Mouse (Mus musculus): ENCODE results near the gene Tsc1. TPM values are rescaled to one million over a fixed set of nuclear protein-coding genes. Genes with fewer than 3 reads are reported as not detected.
A peak's percentile ranks its signal among the peaks of the same experiment; 100 is the strongest.

The Tsc1 gene
- polyA plus RNA-seq, 1 experiment from 2014 or later = 25.1 TPM

DNA sequence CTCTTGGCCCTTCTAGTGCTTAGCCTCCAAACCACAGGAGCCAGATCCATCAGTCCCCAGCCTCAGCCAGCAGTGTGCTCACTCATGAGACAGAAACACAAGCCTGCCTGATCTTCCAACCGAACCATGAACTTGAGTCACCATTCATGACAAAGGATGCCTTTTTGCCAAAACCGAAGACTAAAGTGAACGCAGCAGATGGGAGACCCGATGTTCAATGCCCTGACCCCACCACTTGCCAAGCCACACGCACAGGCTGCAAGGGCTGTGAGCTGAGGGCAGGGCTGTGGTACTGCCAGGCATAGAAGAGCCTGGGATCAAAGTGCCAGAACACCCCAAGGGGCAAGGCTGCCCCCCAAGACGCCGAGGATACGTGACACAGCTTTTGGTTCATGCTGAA, 72.0 kb downstream of the Tsc1 start:
- DNase-seq (ENCODE audit: low spot score) = no peak
- no peaks in the 10 kb centered on the region for H3K27me3 ChIP-seq (ENCODE audit: control insufficient read depth, insufficient read depth, low read length)
- no peaks in the 10 kb centered on the region for H3K4me1 ChIP-seq (replicated peaks; ENCODE audit: control insufficient read depth, insufficient read depth, low read length)
- no peaks in the 10 kb centered on the region for H3K9me3 ChIP-seq (ENCODE audit: control insufficient read depth, low read length)
- H3K4me2 ChIP-seq (replicated peaks; ENCODE audit: low read depth, low read length) = no peak overlapping the region
- WGBS = 85% methylated on average over 8 of the region's 8 CpGs
- H3K36me3 ChIP-seq (ENCODE audit: control insufficient read depth, insufficient read depth, low read length) = no peaks in the 10 kb centered on the region
- H3K27ac ChIP-seq (ENCODE audit: low read depth, low read length) = no peak overlapping the region
- H3K4me3 ChIP-seq (ENCODE audit: low read depth, low read length) = no peak overlapping the region
- H3K9ac ChIP-seq (ENCODE audit: low read depth, low read length) = no peak overlapping the region
- ATAC-seq (ENCODE audit: low FRiP score) = no peak

DNA sequence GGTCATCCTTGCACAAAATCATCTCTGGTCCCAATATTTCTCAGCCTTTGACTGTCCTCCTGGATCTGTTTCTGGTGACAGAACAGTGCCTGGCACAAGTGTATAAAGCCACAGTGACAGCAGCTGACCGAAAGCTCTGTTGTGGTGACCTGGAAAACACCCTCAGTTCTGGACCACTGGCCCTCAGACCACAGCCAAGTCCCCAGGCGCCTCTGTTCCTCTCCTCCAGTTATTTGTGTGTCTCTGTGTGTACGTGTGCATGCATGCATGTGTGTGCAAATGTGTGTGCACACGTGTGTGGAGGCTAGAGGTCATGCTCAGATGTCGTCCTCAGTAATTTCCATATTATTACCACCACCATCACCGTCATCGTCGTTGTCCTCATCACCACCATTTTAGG, 81.4 kb downstream of the Tsc1 start:
- Histone ChIP-seq H3K36me3 (ENCODE audit: control insufficient read depth, insufficient read depth, low read length) (no peaks in the 10 kb centered on the region), H3K27me3 (ENCODE audit: control insufficient read depth, insufficient read depth, low read length) (no peaks in the 10 kb centered on the region), H3K9ac (ENCODE audit: low read depth, low read length) (no peak overlapping the region), H3K4me2 (replicated peaks; ENCODE audit: low read depth, low read length) (no peak overlapping the region), H3K27ac (ENCODE audit: low read depth, low read length) (no peak overlapping the region), H3K4me3 (ENCODE audit: low read depth, low read length) (no peak overlapping the region), H3K9me3 (ENCODE audit: control insufficient read depth, low read length) (no peaks in the 10 kb centered on the region), H3K4me1 (replicated peaks; ENCODE audit: control insufficient read depth, insufficient read depth, low read length) (peaks cover under 1% of the 10 kb centered on the region; the same call in 1 of the 2 replicates)
- 91% methylated on average over 8 of the region's 8 CpGs for WGBS
- no peak for ATAC-seq (ENCODE audit: low FRiP score)
- DNase-seq (ENCODE audit: low spot score) = no peak

DNA sequence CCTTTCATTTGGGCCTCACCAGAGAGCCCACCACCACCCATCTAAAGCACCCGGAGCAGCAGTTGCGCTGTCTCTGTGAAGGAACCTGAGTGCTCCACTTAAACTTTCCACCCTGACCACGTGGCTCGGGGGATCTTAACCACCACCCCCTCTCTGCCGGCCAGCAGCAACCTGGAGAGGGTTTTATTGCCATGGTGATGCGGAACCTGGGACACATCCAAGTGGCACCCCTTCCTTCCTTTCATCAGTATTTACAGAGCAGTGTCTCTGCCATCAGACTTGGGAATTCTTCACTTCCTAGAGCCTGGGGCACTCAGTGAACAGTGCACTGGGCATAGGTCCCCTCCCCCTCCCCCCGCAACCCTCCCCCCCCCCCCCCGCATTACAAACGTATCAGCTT, 82.9 kb downstream of the Tsc1 start:
- H3K9me3 ChIP-seq (ENCODE audit: control insufficient read depth, low read length) = no peaks in the 10 kb centered on the region
- H3K4me3 ChIP-seq (ENCODE audit: low read depth, low read length) = no peak overlapping the region
- DNase-seq (ENCODE audit: low spot score) (no peak), ATAC-seq (ENCODE audit: low FRiP score) (no peak)
- no peak overlapping the region for H3K4me2 ChIP-seq (replicated peaks; ENCODE audit: low read depth, low read length)
- 75% methylated on average over 8 of the region's 9 CpGs for WGBS
- peaks cover 3% of the 10 kb centered on the region; the same call in 1 of the 2 replicates for H3K4me1 ChIP-seq (replicated peaks; ENCODE audit: control insufficient read depth, insufficient read depth, low read length)
- no peaks in the 10 kb centered on the region for H3K27me3 ChIP-seq (ENCODE audit: control insufficient read depth, insufficient read depth, low read length)
- H3K36me3 ChIP-seq (ENCODE audit: control insufficient read depth, insufficient read depth, low read length) = no peaks in the 10 kb centered on the region
- no peak overlapping the region for H3K9ac ChIP-seq (ENCODE audit: low read depth, low read length)
- H3K27ac ChIP-seq (ENCODE audit: low read depth, low read length) = no peak overlapping the region

DNA sequence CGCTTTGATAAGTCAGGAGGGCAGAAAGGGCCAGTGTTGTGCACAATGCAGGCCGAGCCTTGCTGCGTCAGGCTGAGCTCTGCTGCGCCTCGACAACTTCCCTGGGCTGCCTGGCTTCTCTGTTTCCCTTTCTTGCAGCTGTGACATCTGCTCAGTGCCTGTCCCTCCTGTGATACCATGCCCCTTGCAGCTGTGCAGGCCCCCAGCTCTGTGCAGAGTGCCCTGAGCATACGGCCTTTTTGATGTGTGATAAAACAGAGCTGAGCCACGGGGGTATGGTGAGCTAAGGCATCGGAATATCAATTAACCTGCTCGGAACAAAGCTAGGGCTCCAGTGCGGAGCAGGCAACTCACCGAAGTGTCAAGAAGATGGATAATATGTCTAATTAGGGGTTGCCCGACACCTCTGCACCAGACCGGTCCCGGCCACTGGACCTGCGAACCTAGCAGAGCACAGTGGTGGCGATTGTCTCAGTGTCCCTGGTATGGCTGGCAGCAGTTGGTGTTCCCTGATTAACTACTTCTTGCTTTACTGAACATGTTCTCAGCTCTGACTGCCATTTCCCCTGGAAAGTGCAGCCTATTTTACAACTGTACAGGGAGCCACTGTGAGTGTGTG, 86.9 kb downstream of the Tsc1 start:
- Histone ChIP-seq H3K9me3 (ENCODE audit: control insufficient read depth, low read length) (no peaks in the 10 kb centered on the region), H3K4me3 (ENCODE audit: low read depth, low read length) (no peak overlapping the region), H3K4me1 (replicated peaks; ENCODE audit: control insufficient read depth, insufficient read depth, low read length) (peaks cover 3% of the 10 kb centered on the region; the same call in 1 of the 2 replicates), H3K36me3 (ENCODE audit: control insufficient read depth, insufficient read depth, low read length) (no peaks in the 10 kb centered on the region), H3K9ac (ENCODE audit: low read depth, low read length) (peak overlapping the region; percentile 12; the same call in 1 of the 2 replicates), H3K4me2 (replicated peaks; ENCODE audit: low read depth, low read length) (no peak overlapping the region), H3K27ac (ENCODE audit: low read depth, low read length) (peak overlapping the region; percentile 62; the same call in 1 of the 2 replicates), H3K27me3 (ENCODE audit: control insufficient read depth, insufficient read depth, low read length) (no peaks in the 10 kb centered on the region)
- ATAC-seq (ENCODE audit: low FRiP score) (peak; percentile 43; the same call in 1 of the 2 replicates), DNase-seq (ENCODE audit: low spot score) (peak; percentile 49)
- 12% methylated on average over 16 of the region's 16 CpGs for WGBS

DNA sequence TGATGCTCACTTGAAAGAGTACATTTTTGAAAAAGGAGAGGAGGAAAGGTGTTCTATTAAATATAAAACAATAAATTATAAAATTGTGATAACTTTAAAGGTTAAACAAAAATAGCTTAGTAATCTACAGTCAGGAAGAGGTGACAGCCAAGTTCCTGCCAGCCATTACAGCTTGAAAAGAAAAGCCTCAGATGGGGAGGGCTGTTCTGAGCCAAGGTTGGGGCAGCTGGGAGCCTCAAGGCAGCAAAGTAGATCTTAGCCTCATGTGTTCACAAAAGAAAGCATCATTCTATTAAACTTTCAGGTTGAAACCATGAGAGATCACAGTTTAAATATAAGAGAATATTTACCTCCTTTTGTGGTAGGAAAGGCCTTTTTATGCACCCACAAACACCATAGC, 89.6 kb downstream of the Tsc1 start:
- H3K27ac ChIP-seq (ENCODE audit: low read depth, low read length) = no peak overlapping the region
- no peak for ATAC-seq (ENCODE audit: low FRiP score)
- DNase-seq (ENCODE audit: low spot score) = no peak
- H3K4me2 ChIP-seq (replicated peaks; ENCODE audit: low read depth, low read length) = no peak overlapping the region
- no peak overlapping the region for H3K9ac ChIP-seq (ENCODE audit: low read depth, low read length)
- peaks cover 3% of the 10 kb centered on the region; the same call in 1 of the 2 replicates for H3K4me1 ChIP-seq (replicated peaks; ENCODE audit: control insufficient read depth, insufficient read depth, low read length)
- no peak overlapping the region for H3K4me3 ChIP-seq (ENCODE audit: low read depth, low read length)
- H3K27me3 ChIP-seq (ENCODE audit: control insufficient read depth, insufficient read depth, low read length) = no peaks in the 10 kb centered on the region
- no peaks in the 10 kb centered on the region for H3K36me3 ChIP-seq (ENCODE audit: control insufficient read depth, insufficient read depth, low read length)
- no peaks in the 10 kb centered on the region for H3K9me3 ChIP-seq (ENCODE audit: control insufficient read depth, low read length)

DNA sequence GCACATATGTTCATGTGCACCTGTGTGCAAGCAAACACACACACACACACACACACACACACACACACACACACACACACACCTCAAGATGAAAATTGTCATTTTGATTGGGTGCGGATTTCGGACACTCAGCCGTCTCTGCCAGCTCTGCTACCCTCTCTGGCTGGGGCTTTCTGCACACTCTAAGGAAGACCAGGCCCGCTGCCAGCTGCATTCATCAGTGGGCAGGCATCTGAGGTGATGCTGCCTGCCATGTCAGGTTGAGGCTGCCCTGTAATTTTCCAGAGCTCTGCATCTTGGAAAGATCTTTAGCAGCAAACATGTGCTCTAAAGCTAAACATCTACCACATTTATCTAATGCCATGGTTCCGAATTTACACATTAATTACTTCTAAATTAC, 96.1 kb downstream of the Tsc1 start:
- Histone ChIP-seq H3K27ac (ENCODE audit: low read depth, low read length) (no peak overlapping the region), H3K36me3 (ENCODE audit: control insufficient read depth, insufficient read depth, low read length) (no peaks in the 10 kb centered on the region), H3K9ac (ENCODE audit: low read depth, low read length) (no peak overlapping the region), H3K27me3 (ENCODE audit: control insufficient read depth, insufficient read depth, low read length) (no peaks in the 10 kb centered on the region), H3K4me2 (replicated peaks; ENCODE audit: low read depth, low read length) (no peak overlapping the region), H3K4me3 (ENCODE audit: low read depth, low read length) (no peak overlapping the region), H3K9me3 (ENCODE audit: control insufficient read depth, low read length) (no peaks in the 10 kb centered on the region), H3K4me1 (replicated peaks; ENCODE audit: control insufficient read depth, insufficient read depth, low read length) (no peaks in the 10 kb centered on the region)
- ATAC-seq (ENCODE audit: low FRiP score) (no peak), DNase-seq (ENCODE audit: low spot score) (no peak)
- 88% methylated on average over 5 of the region's 5 CpGs for WGBS

DNA sequence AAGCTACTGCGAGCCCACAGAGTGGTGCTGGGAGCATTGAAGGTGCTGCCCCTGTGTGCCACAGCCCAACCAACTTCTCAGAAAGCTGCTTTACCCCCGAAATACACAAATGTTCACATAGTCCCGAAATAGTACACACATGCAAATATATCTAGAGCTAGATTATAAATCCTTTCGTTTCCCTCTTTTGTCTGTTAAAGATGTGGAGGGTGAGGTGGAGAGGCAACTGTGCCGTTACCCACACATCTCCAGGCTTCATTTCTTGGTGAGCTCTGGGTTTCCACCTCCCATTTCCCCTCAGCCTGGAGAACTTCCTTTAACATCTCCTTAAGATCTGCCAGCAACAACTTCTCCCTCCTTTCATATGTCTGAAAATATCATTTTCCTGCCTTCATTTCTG, 99.1 kb downstream of the Tsc1 start:
- no peaks in the 10 kb centered on the region for H3K27me3 ChIP-seq (ENCODE audit: control insufficient read depth, insufficient read depth, low read length)
- no peaks in the 10 kb centered on the region for H3K36me3 ChIP-seq (ENCODE audit: control insufficient read depth, insufficient read depth, low read length)
- no peaks in the 10 kb centered on the region for H3K4me1 ChIP-seq (replicated peaks; ENCODE audit: control insufficient read depth, insufficient read depth, low read length)
- DNase-seq (ENCODE audit: low spot score) (no peak), ATAC-seq (ENCODE audit: low FRiP score) (no peak)
- H3K9me3 ChIP-seq (ENCODE audit: control insufficient read depth, low read length) = no peaks in the 10 kb centered on the region
- no peak overlapping the region for H3K27ac ChIP-seq (ENCODE audit: low read depth, low read length)
- 90% methylated on average over 5 of the region's 5 CpGs for WGBS
- no peak overlapping the region for H3K4me3 ChIP-seq (ENCODE audit: low read depth, low read length)
- no peak overlapping the region for H3K9ac ChIP-seq (ENCODE audit: low read depth, low read length)
- no peak overlapping the region for H3K4me2 ChIP-seq (replicated peaks; ENCODE audit: low read depth, low read length)

Other genes starting within 250 kb of the Tsc1 start
- gene Ppp1r26, start 194.4 kb upstream of the Tsc1 start, polyA plus RNA-seq (2014; fragmentation: Nextera tagmentation; extraction: Ambion mirVana) = 3.4 and 4.3 TPM in 2 replicates
- 3.2 and 3.4 TPM in 2 replicates for gene 1700007K13Rik, start 174.9 kb upstream of the Tsc1 start, polyA plus RNA-seq (2014; fragmentation: Nextera tagmentation; extraction: Ambion mirVana)
- 62.8 and 66.4 TPM in 2 replicates for gene Mrps2, start 173.2 kb upstream of the Tsc1 start, polyA plus RNA-seq (2014; fragmentation: Nextera tagmentation; extraction: Ambion mirVana)
- 0.38 and 1.1 TPM in 2 replicates for gene Gbgt1, start 144.3 kb upstream of the Tsc1 start, polyA plus RNA-seq (2014; fragmentation: Nextera tagmentation; extraction: Ambion mirVana)
- 0.73 TPM in 1 of 2 replicates, not detected in the other for gene Gm10134, start 135.1 kb upstream of the Tsc1 start, polyA plus RNA-seq (2014; fragmentation: Nextera tagmentation; extraction: Ambion mirVana)
- gene Ralgds, start 128.1 kb upstream of the Tsc1 start, polyA plus RNA-seq (2014; fragmentation: Nextera tagmentation; extraction: Ambion mirVana) = 55.9 and 63.0 TPM in 2 replicates
- gene Cel, start 77.8 kb upstream of the Tsc1 start, polyA plus RNA-seq (2014; fragmentation: Nextera tagmentation; extraction: Ambion mirVana) = not detected in 2 replicates
- 38.1 and 38.2 TPM in 2 replicates for gene Gtf3c5, start 57.5 kb upstream of the Tsc1 start, polyA plus RNA-seq (2014; fragmentation: Nextera tagmentation; extraction: Ambion mirVana)
- gene Gfi1b, start 19.2 kb upstream of the Tsc1 start, polyA plus RNA-seq (2014; fragmentation: Nextera tagmentation; extraction: Ambion mirVana) = 2.6 and 3.1 TPM in 2 replicates
- gene Spaca9, start 58.5 kb downstream of the Tsc1 start, polyA plus RNA-seq (2014; fragmentation: Nextera tagmentation; extraction: Ambion mirVana) = 3.3 and 5.3 TPM in 2 replicates
- gene Ak8, start 58.9 kb downstream of the Tsc1 start, polyA plus RNA-seq (2014; fragmentation: Nextera tagmentation; extraction: Ambion mirVana) = 1.3 and 1.5 TPM in 2 replicates
- gene Gtf3c4, start 199.1 kb downstream of the Tsc1 start, polyA plus RNA-seq (2014; fragmentation: Nextera tagmentation; extraction: Ambion mirVana) = 29.5 and 33.3 TPM in 2 replicates
- 18.5 and 19.8 TPM in 2 replicates for gene Ddx31, start 199.2 kb downstream of the Tsc1 start, polyA plus RNA-seq (2014; fragmentation: Nextera tagmentation; extraction: Ambion mirVana)